Mouse (Mus musculus) neural tube, embryonic 15.5 days (tissue): ENCODE measurements at regions not wholly inside any gene's neighbourhood (a gene's known extent, or its start where the extent isn't known, plus 50 kb on each side); places are given as distances from the start of the nearest gene placed in this dataset.

Experiments
- ATAC-seq: fragments of 200-750 bp; cut with Nextera tagmentation; 2 replicates; pipeline ENCODE4 v1.8.0; 2017; ENCODE audit warnings: mild to moderate bottlenecking, moderate TSS enrichment, moderate library complexity; ENCODE audit not compliant: low FRiP score
- H3K27ac ChIP-seq: fragments of 300-500 bp; sonication (generic); replicated peaks from 2 replicates; pipeline ENCODE4 v1.5.1; 2015; ENCODE audit warnings: mild to moderate bottlenecking, inconsistent platforms
- H3K27me3 ChIP-seq: fragments of 300-500 bp; sonication (generic); replicated peaks from 2 replicates; pipeline ENCODE4 v1.6.1; 2015; ENCODE audit warnings: inconsistent platforms
- H3K36me3 ChIP-seq: fragments of 300-500 bp; sonication (generic); 2 replicates; pipeline ENCODE4 v1.6.1; 2015; ENCODE audit warnings: inconsistent platforms
- H3K4me1 ChIP-seq: fragments of 300-500 bp; sonication (generic); 2 replicates; pipeline ENCODE4 v1.6.1; 2015; ENCODE audit warnings: inconsistent platforms
- H3K4me2 ChIP-seq: fragments of 300-500 bp; sonication (generic); 2 replicates; pipeline ENCODE4 v1.6.1; 2015; ENCODE audit warnings: inconsistent platforms, mild to moderate bottlenecking, moderate library complexity
- H3K4me3 ChIP-seq: fragments of 300-500 bp; sonication (generic); replicated peaks from 2 replicates; pipeline ENCODE4 v1.5.1; 2015; ENCODE audit warnings: mild to moderate bottlenecking, inconsistent platforms
- H3K9ac ChIP-seq: fragments of 300-500 bp; sonication (generic); replicated peaks from 2 replicates; pipeline ENCODE4 v1.6.1; 2015; ENCODE audit warnings: mild to moderate bottlenecking, inconsistent platforms
- H3K9me3 ChIP-seq: fragments of 300-500 bp; sonication (generic); replicated peaks from 2 replicates; pipeline ENCODE4 v1.6.1; 2016; ENCODE audit warnings: inconsistent platforms
- WGBS: fragments of 180-500 bp; shearing (Covaris S2); methylation state at CpG from one replicate; pipeline ENCODE4 v1.1.7; 2015; ENCODE audit warnings: mixed read lengths; 5-methylcytosine and 5-hydroxymethylcytosine counted together

GRCm38 (mm10) chr2:28141975-28142374 lies 50.8 kb upstream of the Olfm1 start:
- ATAC-seq = no peak
- no peak overlapping the region for H3K27ac ChIP-seq
- H3K9me3 ChIP-seq = no peaks in the 10 kb centered on the region

DNA sequence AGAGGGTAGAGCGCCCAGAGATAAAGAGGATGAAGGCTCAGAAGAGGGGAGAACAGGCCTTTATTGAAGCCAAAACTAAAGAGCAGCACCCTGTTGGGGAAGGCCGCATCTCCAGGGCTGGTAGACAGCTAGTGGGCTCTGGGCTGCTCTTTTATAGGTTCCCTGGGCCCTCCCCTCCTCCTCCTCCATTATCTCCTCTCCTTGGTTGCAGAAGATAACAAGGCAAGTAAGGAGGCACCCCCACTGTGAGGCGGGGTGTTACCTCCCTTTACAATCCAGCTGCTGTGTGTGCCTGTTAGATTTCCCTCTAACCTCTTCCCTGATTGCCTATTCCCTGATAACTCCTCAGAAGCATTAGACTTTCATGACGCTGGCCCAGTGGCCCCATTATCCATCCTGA lies 51.2 kb upstream of the Olfm1 start:
- no peaks in the 10 kb centered on the region for H3K36me3 ChIP-seq
- H3K4me2 ChIP-seq = no peak overlapping the region
- peaks cover 15% of the 10 kb centered on the region for H3K4me1 ChIP-seq
- H3K9ac ChIP-seq = no peak overlapping the region
- H3K27me3 ChIP-seq = no peaks in the 10 kb centered on the region
- H3K9me3 ChIP-seq = no peaks in the 10 kb centered on the region
- ATAC-seq = no peak
- WGBS = 16% methylated on average over 4 of the region's 4 CpGs
- H3K4me3 ChIP-seq = no peak overlapping the region
- peak overlapping the region; percentile 13; the same call in 1 of the 2 replicates for H3K27ac ChIP-seq

More at GRCm38 (mm10) chr2:28141975-28142374, 50.8 kb upstream of the Olfm1 start:
- Histone ChIP-seq H3K4me3 (no peak overlapping the region), H3K9ac (no peak overlapping the region), H3K27me3 (no peaks in the 10 kb centered on the region), H3K4me1 (peaks cover 15% of the 10 kb centered on the region), H3K4me2 (no peak overlapping the region), H3K36me3 (no peaks in the 10 kb centered on the region)
- WGBS = 18% methylated on average over 4 of the region's 4 CpGs

DNA sequence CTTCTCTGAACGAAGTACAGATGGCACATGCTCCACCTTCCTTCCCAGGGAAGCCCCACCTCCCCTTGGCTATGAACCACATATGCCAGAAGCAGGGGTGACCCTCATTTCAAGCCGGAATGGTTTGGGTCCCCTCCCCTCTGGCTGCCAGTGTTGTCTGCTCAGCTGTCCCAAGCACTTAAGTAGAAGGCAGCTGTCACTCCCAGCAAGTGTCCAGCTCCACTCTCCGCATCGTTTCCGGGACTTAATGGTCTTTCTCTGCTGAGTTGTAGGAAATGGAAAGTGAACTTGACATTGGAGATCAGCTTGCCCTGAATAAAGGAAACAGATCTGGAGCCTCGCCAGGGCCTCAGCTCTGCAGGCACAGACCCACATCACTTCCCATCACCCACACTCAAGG lies 53.9 kb upstream of the Fcnb start:
- ATAC-seq = no peak
- H3K27me3 ChIP-seq = no peaks in the 10 kb centered on the region
- H3K27ac ChIP-seq = no peak overlapping the region
- no peaks in the 10 kb centered on the region for H3K9me3 ChIP-seq
- H3K4me1 ChIP-seq = peaks cover 12% of the 10 kb centered on the region
- H3K4me2 ChIP-seq = no peak overlapping the region
- 50% methylated on average over 6 of the region's 6 CpGs for WGBS
- no peak overlapping the region for H3K4me3 ChIP-seq
- no peaks in the 10 kb centered on the region for H3K36me3 ChIP-seq
- no peak overlapping the region for H3K9ac ChIP-seq

DNA sequence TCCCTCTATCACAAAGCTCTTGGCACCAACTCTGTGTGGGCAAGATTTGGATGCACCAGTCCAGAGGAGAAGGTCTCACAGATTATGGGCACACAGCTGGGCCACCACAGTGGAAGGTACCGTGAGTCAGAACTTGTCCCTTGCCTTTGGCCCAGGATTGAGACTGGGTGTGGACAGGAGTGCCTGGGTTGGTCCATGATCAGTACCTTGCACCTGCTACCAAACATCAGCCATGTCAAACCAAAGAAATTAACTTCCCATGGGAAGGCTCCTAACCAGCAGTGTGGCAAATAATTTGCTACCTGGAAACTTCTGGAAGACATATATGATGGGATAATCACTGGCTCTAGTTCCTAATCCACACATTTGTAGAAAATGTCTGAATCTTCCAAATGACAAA lies 49.9 kb upstream of the Fcnb start:
- no peak overlapping the region for H3K4me3 ChIP-seq
- no peaks in the 10 kb centered on the region for H3K9me3 ChIP-seq
- WGBS = 96% methylated on average over 1 of the region's 1 CpGs
- H3K4me2 ChIP-seq = no peak overlapping the region
- H3K27me3 ChIP-seq = no peaks in the 10 kb centered on the region
- H3K9ac ChIP-seq = no peak overlapping the region
- ATAC-seq = no peak
- H3K27ac ChIP-seq = no peak overlapping the region
- no peaks in the 10 kb centered on the region for H3K36me3 ChIP-seq
- H3K4me1 ChIP-seq = peaks cover 6% of the 10 kb centered on the region; the same call in 1 of the 2 replicates
